Mouse (Mus musculus): ENCODE data around the gene Med4. TPM values are rescaled to one million over a fixed set of nuclear protein-coding genes. Genes with fewer than 3 reads are reported as not detected.

Med4 gene
- total RNA-seq, 4 experiments from 2014 or later, result 29.6 to 31.9 (median 30.7) TPM

DNA sequence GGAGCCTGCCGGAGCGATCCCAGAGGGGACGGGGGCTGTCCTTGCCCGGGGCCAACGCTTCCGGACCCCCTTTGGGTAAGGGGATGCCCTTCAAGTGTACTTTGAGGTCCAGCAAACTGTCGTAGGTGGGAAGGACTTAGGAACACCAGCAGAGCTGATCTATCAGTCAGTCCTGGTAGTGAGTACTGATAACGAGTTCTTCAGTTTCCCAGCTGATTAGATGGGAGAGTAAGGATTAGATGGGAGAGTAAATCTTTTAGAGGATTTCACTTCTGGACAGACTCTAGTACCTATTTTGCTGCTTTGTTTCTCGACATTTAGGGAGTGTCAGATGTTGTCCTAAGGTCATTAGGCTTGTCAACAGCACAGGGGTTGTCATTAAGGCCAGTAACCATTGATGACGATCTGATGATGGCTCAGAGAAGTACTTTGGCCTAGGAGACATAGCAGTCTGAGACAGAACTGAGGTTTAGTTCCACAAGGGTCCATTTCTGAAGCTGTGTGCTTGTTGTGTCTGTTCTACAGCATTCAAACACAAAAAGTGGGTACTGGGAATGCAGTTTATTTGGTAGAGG lies 43.4 kb downstream of the Med4 start:
- no peak for DNase-seq (ENCODE audit: low spot score in 2 of 2)

Other genes with a start within 250 kb of the Med4 start
- 10 to 100 TPM; 36.3 to 46.1 (median 39.2) TPM for gene Rb1, start 184.2 kb upstream of the Med4 start, total RNA-seq (2022)
- 1,000 to 10,000 TPM in 2 of 4 experiments, 100 to 1,000 TPM in 2; 897 to 1,139 (median 988) TPM for gene Itm2b, start 124.7 kb upstream of the Med4 start, total RNA-seq (2022)
- gene Sucla2, start 15.3 kb downstream of the Med4 start, total RNA-seq (2022), result 100 to 1,000 TPM; 143 to 164 (median 157) TPM
- gene Nudt15, start 38.2 kb downstream of the Med4 start, total RNA-seq (2022), result 1 to 10 TPM; 5.2 to 7.3 (median 6.5) TPM
- not detected for gene Gm21750, start 151.2 kb downstream of the Med4 start, total RNA-seq (2022)